Mouse (Mus musculus) T-helper 2 cell (primary cell): ENCODE data around the gene Gm20828.
"Not testable (repeated sequence)": the region's sequence is repeated elsewhere in the genome, so short reads cannot be mapped to it uniquely, and the experiment has no call there.

Source experiments
- in situ Hi-C: fragments of 300-600 bp; cut with MboI, MseI; formaldehyde crosslinking; loops from one replicate; pipeline ENCODE4 v1.15.1; 2025; ENCODE audit warnings: high pct_unique_total_duplicates

Gm20828 gene

GRCm38 (mm10) chrY:11199274-11199673 lies at the start of gene Gm20828:
Gene Gm20828 (minus strand): TSS chrY:11199374.
- in situ Hi-C loops = not testable (repeated sequence)
